Mouse (Mus musculus) R1 (cell line): ENCODE results near the gene Olfr1490.
"Not testable (repeated sequence)": the region's sequence is repeated elsewhere in the genome, so short reads cannot be mapped to it uniquely, and the experiment has no call there.

Source experiments
- DNase-seq: peaks from one replicate; pipeline ENCODE4 v3.0.0-alpha.2; 2018; ENCODE audit warnings: low read depth, low spot score

Gene Olfr1490

GRCm38 (mm10) chr19:13650791-13651190, at the start of gene Olfr1490:
Olfr1490 (plus strand) TSS chr19:13651091.
- no peak for DNase-seq

GRCm38 (mm10) chr19:13617075-13617474, 33.8 kb upstream of the Olfr1490 start, which contains the start of gene Olfr1487:
Olfr1487 (plus strand) TSS chr19:13617375.
- not testable (repeated sequence) for DNase-seq

GRCm38 (mm10) chr19:13631321-13631720, 19.6 kb upstream of the Olfr1490 start, which contains the start of gene Olfr1489:
Olfr1489 (plus strand) TSS chr19:13631621.
- no peak for DNase-seq

GRCm38 (mm10) chr19:13696968-13697367, 46.1 kb downstream of the Olfr1490 start, which contains the start of gene Olfr1491:
Olfr1491 (plus strand) TSS chr19:13697268.
- DNase-seq: no peak
